Comparison of ENCODE assay signal across 31 mouse cellular contexts in the genomic region with DNA sequence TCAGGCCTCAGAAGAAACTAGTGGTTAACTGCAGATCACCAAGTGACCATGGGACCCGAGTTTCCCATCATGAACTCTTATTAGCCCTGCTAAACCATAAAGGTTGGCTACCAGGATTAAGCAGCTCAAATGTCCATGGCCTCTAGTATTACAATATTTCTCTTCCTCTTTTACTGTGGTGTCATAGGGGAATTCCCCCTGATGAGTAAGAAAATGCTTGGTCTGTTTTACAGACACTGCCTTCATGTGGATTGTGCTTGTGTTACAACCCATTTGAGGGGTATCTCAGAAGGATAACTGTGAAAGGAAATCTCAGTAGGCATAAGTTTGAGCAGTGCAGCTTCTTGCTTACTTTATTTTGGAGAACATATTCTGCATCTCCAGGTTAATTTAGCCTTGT. TPM values are rescaled to one million over a fixed set of nuclear protein-coding genes. Genes with fewer than 3 reads are reported as not detected.
DNase-seq lines count a peak whose midpoint lies in the region; ATAC-seq and TF ChIP-seq lines count a peak whose summit lies in the region.
"Had no signal": no experiment of that assay in that cellular context is flagged by ENCODE, and none has a peak within 500 bp of the region (broad histone marks: within the 10 kb centered on the region; RNA-seq: fewer than 3 reads in every experiment).

No protein-coding gene starts in this region.

- H3K4me1 ChIP-seq in forebrain, embryonic 11.5 days (replicated peaks; ENCODE audit: control insufficient read depth, insufficient read depth, low read length) = no peaks in the 10 kb centered on the region
- no peaks in the 10 kb centered on the region for H3K4me1 ChIP-seq in liver, postnatal 0 days (ENCODE audit: insufficient read depth)
- H3K4me1 ChIP-seq: embryonic facial prominence, embryonic 15.5 days; hindbrain, embryonic 15.5 days; kidney, embryonic 15.5 days; liver, embryonic 13.5 days; midbrain, embryonic 10.5 days had no signal

- POLR2A ChIA-PET in Patski (lab: Charles Lee) = no interaction called here

- H3K4me3 ChIP-seq in left cerebral cortex, adult 2 months = no peak overlapping the region
- H3K4me3 ChIP-seq in forebrain, embryonic 11.5 days (ENCODE audit: low read depth, low read length) = no peak overlapping the region
- no peak overlapping the region for H3K4me3 ChIP-seq in liver, postnatal 0 days (ENCODE audit: low read depth, low read length)
- H3K4me3 ChIP-seq: embryonic facial prominence, embryonic 15.5 days; hindbrain, embryonic 15.5 days; kidney, embryonic 15.5 days; liver, embryonic 13.5 days; midbrain, embryonic 10.5 days had no signal

- intact Hi-C loops in left cerebral cortex, adult 2 months (cut with DNase I) = no loop called here

- H3K9me3 ChIP-seq in forebrain, embryonic 11.5 days (ENCODE audit: control insufficient read depth, low read length) = no peaks in the 10 kb centered on the region
- no peaks in the 10 kb centered on the region for H3K9me3 ChIP-seq in liver, postnatal 0 days (ENCODE audit: low read length)
- H3K9me3 ChIP-seq: embryonic facial prominence, embryonic 15.5 days; hindbrain, embryonic 15.5 days; kidney, embryonic 15.5 days; liver, embryonic 13.5 days; midbrain, embryonic 10.5 days had no signal

- no peak for TF ChIP-seq CTCF in Patski (IDR thresholded peaks at IDR 0.05)
- TF ChIP-seq CTCF in left cerebral cortex, adult 2 months (IDR thresholded peaks at IDR 0.05) = no peak
- no peak for TF ChIP-seq CTCF in liver, postnatal 0 days (IDR thresholded peaks at IDR 0.05; ENCODE audit: low read depth)

- H3K36me3 ChIP-seq in forebrain, embryonic 11.5 days (ENCODE audit: control insufficient read depth, insufficient read depth, low read length) = no peaks in the 10 kb centered on the region
- no peaks in the 10 kb centered on the region for H3K36me3 ChIP-seq in liver, postnatal 0 days (replicated peaks; ENCODE audit: insufficient read depth, low read length)
- H3K36me3 ChIP-seq: embryonic facial prominence, embryonic 15.5 days; hindbrain, embryonic 15.5 days; kidney, embryonic 15.5 days; liver, embryonic 13.5 days; midbrain, embryonic 10.5 days had no signal

- no peak overlapping the region for H3K4me2 ChIP-seq in forebrain, embryonic 11.5 days (ENCODE audit: low read depth, low read length, severe bottlenecking)
- no peak overlapping the region for H3K4me2 ChIP-seq in liver, postnatal 0 days (ENCODE audit: low read depth, low read length)
- H3K4me2 ChIP-seq: embryonic facial prominence, embryonic 15.5 days; hindbrain, embryonic 15.5 days; kidney, embryonic 15.5 days; liver, embryonic 13.5 days; lung, embryonic 14.5 days had no signal

- peak; percentile 91 for ATAC-seq in Patski
- ATAC-seq in inflammation-experienced regulatory T-cells, adult 6 months = peak; percentile 73
- no peak for ATAC-seq in forebrain, embryonic 11.5 days (replicated peaks; ENCODE audit: low FRiP score)
- no peak for ATAC-seq in liver, postnatal 0 days
- ATAC-seq: forebrain, postnatal 0 days; intestine, postnatal 0 days; midbrain, embryonic 16.5 days had no signal

- peaks cover 4% of the 10 kb centered on the region for H3K27me3 ChIP-seq in Patski
- no peaks in the 10 kb centered on the region for H3K27me3 ChIP-seq in forebrain, embryonic 11.5 days (ENCODE audit: control insufficient read depth, insufficient read depth, low read length)
- no peaks in the 10 kb centered on the region for H3K27me3 ChIP-seq in liver, postnatal 0 days (ENCODE audit: insufficient read depth, low read length)
- H3K27me3 ChIP-seq: embryonic facial prominence, embryonic 15.5 days; hindbrain, embryonic 15.5 days; kidney, embryonic 15.5 days; liver, embryonic 13.5 days had no signal

- H3K27ac ChIP-seq in left cerebral cortex, adult 2 months = no peak overlapping the region
- no peak overlapping the region for H3K27ac ChIP-seq in forebrain, embryonic 11.5 days (ENCODE audit: low read depth, low read length)
- H3K27ac ChIP-seq in liver, postnatal 0 days (ENCODE audit: low read depth) = no peak overlapping the region
- H3K27ac ChIP-seq: embryonic facial prominence, embryonic 15.5 days; hindbrain, embryonic 15.5 days; kidney, embryonic 15.5 days; liver, embryonic 13.5 days; midbrain, embryonic 10.5 days had no signal

- peak; percentile 10 to 17 for DNase-seq in B cell, adult 2 months
- DNase-seq in Patski (ENCODE audit: low read depth, low spot score) = peak; percentile 46
- no peak for DNase-seq in left cerebral cortex, adult 2 months (ENCODE audit: extremely low spot score in 1 of 2, low spot score in 2 of 2)
- DNase-seq in forebrain, embryonic 11.5 days (ENCODE audit: low spot score) = no peak
- DNase-seq in ovary, postnatal 36 days (ENCODE audit: low spot score) = no peak
- no peak for DNase-seq in liver, postnatal 0 days
- DNase-seq: adrenal gland, postnatal 25 days; cerebellum, adult 8-10 months; cerebellum, postnatal 36 days; forebrain, postnatal 0 days; gastrocnemius, postnatal 36 days; heart, postnatal 36 days; kidney, postnatal 36 days; layer of hippocampus, adult 9-11 months; liver, embryonic 13.5 days; lung, embryonic 14.5 days; lung, postnatal 4 days had no signal

- CTCF ChIA-PET in Patski (lab: Charles Lee) = interaction anchor here (0.8 to 1.5 kb wide), 2 partner anchors 13 to 24 kb away, joined by 3 read pairs; no protein-coding TSS in a partner anchor

- 82% methylated on average over 1 of the region's 1 CpGs for WGBS in forebrain, embryonic 11.5 days
- WGBS in liver, postnatal 0 days (ENCODE audit: insufficient replicate concordance) = 45% methylated on average over 1 of the region's 1 CpGs

- in situ Hi-C loops in Patski (cut with MboI; ENCODE audit: low pct_unique_long_range_greater_than_20kb) = no loop called here

- H3K9ac ChIP-seq in forebrain, embryonic 11.5 days (ENCODE audit: low read length) = no peak overlapping the region
- H3K9ac ChIP-seq in liver, postnatal 0 days (replicated peaks) = no peak overlapping the region
- H3K9ac ChIP-seq: embryonic facial prominence, embryonic 15.5 days; forebrain, postnatal 0 days; hindbrain, embryonic 15.5 days; kidney, embryonic 15.5 days; liver, embryonic 13.5 days; lung, embryonic 14.5 days had no signal

- no peak for TF ChIP-seq EP300 in liver, postnatal 0 days (IDR thresholded peaks at IDR 0.05; ENCODE audit: low read depth)

RNA-seq across cellular contexts. Expression of a gene that starts 44.2 kb away (rescaled TPM):
- polyA plus RNA-seq in Patski (2021) = not detected
- 1 to 10 TPM in 2 of 3 experiments, under 1 TPM in 1; 0.85 to 7.8 (median 1.0) TPM for polyA plus RNA-seq in inflammation-experienced regulatory T-cells, adult 6 months (2017; shearing (Covaris generic))
- total RNA-seq in left cerebral cortex, adult 2 months (2021) = not detected
- not detected in 2 replicates for polyA plus RNA-seq in forebrain, embryonic 11.5 days (2014; fragmentation: Nextera tagmentation; extraction: Ambion mirVana)
- not detected in 2 replicates for polyA plus RNA-seq in liver, postnatal 0 days (2015; fragmentation: Nextera tagmentation; extraction: Ambion mirVana)
- total RNA-seq: adrenal gland, postnatal 25 days; forebrain, postnatal 0 days; gastrocnemius, postnatal 36 days; heart, adult 8-10 months; heart, postnatal 36 days; left cerebral cortex, adult 18-20 months; left cerebral cortex, postnatal 36 days; MEL had no signal
- polyA plus RNA-seq: brain, embryonic 14.5 days; forebrain, postnatal 0 days; heart, embryonic 14.5 days; hindbrain, embryonic 15.5 days; intestine, postnatal 0 days; lung, embryonic 14.5 days; midbrain, embryonic 16.5 days; neural tube, embryonic 14.5 days had no signal

Comparison
In these comparisons a context has a peak if more than half of its experiments do, and no peak if none do; other contexts are left out.
1. DNase-seq: peak in B cell, adult 2 months (2 of 2) and Patski (single experiment); none in left cerebral cortex, adult 2 months (0 of 2), forebrain, embryonic 11.5 days (single experiment), ovary, postnatal 36 days (single experiment) and liver, postnatal 0 days (single experiment).
2. ATAC-seq: peak in Patski (single experiment) and inflammation-experienced regulatory T-cells, adult 6 months (single experiment); none in forebrain, embryonic 11.5 days (single experiment) and liver, postnatal 0 days (single experiment).